Mouse (Mus musculus) embryonic facial prominence, embryonic 11.5 days (tissue): ENCODE data around the gene Gm49510. TPM values are rescaled to one million over a fixed set of nuclear protein-coding genes. Genes with fewer than 3 reads are reported as not detected.

ENCODE experiments used
- ATAC-seq: fragments of 200-750 bp; cut with Nextera tagmentation; replicated peaks from 2 replicates; pipeline ENCODE4 v1.8.0; 2017; ENCODE audit warnings: low read depth; ENCODE audit not compliant: insufficient number of reproducible peaks, low FRiP score, low TSS enrichment
- DNase-seq: peaks from one replicate; pipeline ENCODE4 v3.0.0-alpha.2; 2015; ENCODE audit warnings: low spot score
- H3K27ac ChIP-seq: fragments of 300-500 bp; sonication (generic); replicated peaks from 2 replicates; pipeline ENCODE4 v1.5.1; 2014; ENCODE audit warnings: mild to moderate bottlenecking, low read depth, low read length, control low read depth
- H3K27me3 ChIP-seq: fragments of 300-500 bp; sonication (generic); 2 replicates; pipeline ENCODE4 v1.6.1; 2014; ENCODE audit warnings: mild to moderate bottlenecking, low read length, moderate library complexity, mixed read lengths; ENCODE audit not compliant: control insufficient read depth, insufficient read depth
- H3K36me3 ChIP-seq: fragments of 300-500 bp; sonication (generic); replicated peaks from 2 replicates; pipeline ENCODE4 v1.6.1; 2014; ENCODE audit warnings: low read depth, mild to moderate bottlenecking, low read length, moderate library complexity, mixed read lengths; ENCODE audit not compliant: control insufficient read depth, insufficient read depth
- H3K4me1 ChIP-seq: fragments of 300-500 bp; sonication (generic); 2 replicates; pipeline ENCODE4 v1.6.1; 2014; ENCODE audit warnings: low read length, mixed read lengths; ENCODE audit not compliant: control insufficient read depth, insufficient read depth
- H3K4me2 ChIP-seq: fragments of 300-500 bp; sonication (generic); 2 replicates; pipeline ENCODE4 v1.6.1; 2014; ENCODE audit warnings: low read depth, mild to moderate bottlenecking, control low read depth, low read length, moderate library complexity
- H3K4me3 ChIP-seq: fragments of 300-500 bp; sonication (generic); 2 replicates; pipeline ENCODE4 v1.5.1; 2014; ENCODE audit warnings: low read depth, low read length, control low read depth
- H3K9ac ChIP-seq: fragments of 300-500 bp; sonication (generic); replicated peaks from 2 replicates; pipeline ENCODE4 v1.6.1; 2014; ENCODE audit warnings: mild to moderate bottlenecking, control low read depth, low read length
- H3K9me3 ChIP-seq: fragments of 300-500 bp; sonication (generic); replicated peaks from 2 replicates; pipeline ENCODE4 v1.6.1; 2016; ENCODE audit warnings: mild to moderate bottlenecking, low read length, inconsistent platforms, mixed read lengths; ENCODE audit not compliant: control insufficient read depth
- WGBS: fragments of 180-500 bp; shearing (Covaris S2); extraction: QIAGEN DNeasy Blood & Tissue Kit; methylation state at CpG from one replicate; pipeline ENCODE4 v1.1.7; 2014; 5-methylcytosine and 5-hydroxymethylcytosine counted together
- polyA plus RNA-seq: library from polyadenylated mRNA; unstranded; fragments of >200 nt; fragmentation: Nextera tagmentation; extraction: Ambion mirVana; gene quantifications from 2 replicates; pipeline ENCODE4 v1.2.1, GENCODE M21; 2014

The Gm49510 gene
- polyA plus RNA-seq, 1 experiment from 2014 or later, result 0.58 TPM

DNA sequence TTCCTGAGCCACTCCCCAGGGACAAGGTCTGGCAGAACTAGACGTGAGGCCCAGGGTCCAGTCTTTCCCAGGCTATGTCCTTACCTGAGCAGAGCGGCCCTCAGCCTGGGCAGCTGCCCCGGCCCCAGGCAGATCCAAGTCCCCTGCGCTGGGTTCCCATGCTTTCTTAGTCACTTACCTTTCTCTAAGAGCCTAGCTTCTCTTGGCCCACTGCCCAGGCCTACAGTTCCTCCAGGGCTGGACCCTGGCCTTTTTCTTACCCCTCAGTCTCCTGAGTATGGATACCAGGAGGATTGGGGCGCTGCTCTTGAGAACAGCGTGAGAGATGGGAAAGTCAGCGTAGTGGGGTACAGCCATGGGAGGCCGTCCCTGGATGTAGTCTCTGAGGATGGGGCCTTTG is 19.0 kb upstream of the Gm49510 start:
- H3K9ac ChIP-seq, result no peak overlapping the region
- no peak overlapping the region for H3K4me2 ChIP-seq
- no peak overlapping the region for H3K4me3 ChIP-seq
- no peak for DNase-seq
- ATAC-seq, result no peak
- peaks cover 4% of the 10 kb centered on the region for H3K4me1 ChIP-seq
- H3K27ac ChIP-seq, result no peak overlapping the region
- no peaks in the 10 kb centered on the region for H3K9me3 ChIP-seq
- peaks cover 4% of the 10 kb centered on the region for H3K36me3 ChIP-seq
- 94% methylated on average over 8 of the region's 8 CpGs for WGBS
- no peaks in the 10 kb centered on the region for H3K27me3 ChIP-seq

- no peak overlapping the region for H3K4me3 ChIP-seq
- H3K9me3 ChIP-seq, result no peaks in the 10 kb centered on the region
- no peak overlapping the region for H3K9ac ChIP-seq
- peaks cover 4% of the 10 kb centered on the region for H3K4me1 ChIP-seq
- 92% methylated on average over 3 of the region's 3 CpGs for WGBS
- H3K36me3 ChIP-seq, result peaks cover 8% of the 10 kb centered on the region
- H3K27me3 ChIP-seq, result no peaks in the 10 kb centered on the region
- H3K4me2 ChIP-seq, result no peak overlapping the region
- H3K27ac ChIP-seq, result no peak overlapping the region
- DNase-seq, result no peak
- no peak for ATAC-seq
Measured at GRCm38 (mm10) chr15:78881828-78882227, 17.6 kb upstream of the Gm49510 start.

DNA sequence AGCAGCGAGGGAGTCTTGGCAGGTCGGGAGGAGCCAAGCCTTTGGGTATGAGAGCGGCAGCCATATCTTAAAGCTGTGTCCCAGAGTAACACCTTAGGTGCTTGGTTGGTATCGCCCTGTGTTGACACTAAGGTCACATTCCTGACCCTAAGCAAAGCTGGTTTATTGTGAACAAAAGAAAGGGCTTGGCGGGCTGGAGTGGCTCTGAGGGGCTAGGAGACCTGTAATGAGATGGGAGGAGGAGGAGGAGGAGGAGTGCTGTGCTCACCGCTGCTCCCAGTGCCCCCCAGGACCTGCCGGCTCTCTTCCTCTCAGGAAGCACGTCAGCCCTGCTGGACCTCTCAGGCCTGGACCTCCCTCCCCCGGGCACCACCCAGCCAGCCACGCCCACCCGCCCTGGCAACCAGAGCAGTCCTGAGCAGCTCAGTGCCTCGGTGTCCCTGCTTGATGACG is 10.0 kb upstream of the Gm49510 start:
- no peak for ATAC-seq
- H3K4me3 ChIP-seq, result no peak overlapping the region
- H3K27ac ChIP-seq, result no peak overlapping the region
- H3K4me1 ChIP-seq, result no peaks in the 10 kb centered on the region; the same call in 1 of the 2 replicates
- H3K9me3 ChIP-seq, result no peaks in the 10 kb centered on the region
- DNase-seq, result no peak
- H3K4me2 ChIP-seq, result no peak overlapping the region
- no peaks in the 10 kb centered on the region for H3K27me3 ChIP-seq
- peaks cover 4% of the 10 kb centered on the region for H3K36me3 ChIP-seq
- no peak overlapping the region for H3K9ac ChIP-seq
- WGBS, result 23% methylated on average over 13 of the region's 13 CpGs

GRCm38 (mm10) chr15:78892440-78892839 is 7.0 kb upstream of the Gm49510 start:
- no peak overlapping the region for H3K4me3 ChIP-seq
- no peak overlapping the region for H3K9ac ChIP-seq
- 65% methylated on average over 7 of the region's 7 CpGs for WGBS
- H3K9me3 ChIP-seq, result no peaks in the 10 kb centered on the region
- no peak for ATAC-seq
- H3K27me3 ChIP-seq, result no peaks in the 10 kb centered on the region
- no peaks in the 10 kb centered on the region; the same call in 1 of the 2 replicates for H3K4me1 ChIP-seq
- DNase-seq, result no peak
- no peak overlapping the region for H3K27ac ChIP-seq
- no peaks in the 10 kb centered on the region; the same call in none of the 2 replicates for H3K36me3 ChIP-seq
- H3K4me2 ChIP-seq, result no peak overlapping the region

GRCm38 (mm10) chr15:78894726-78895125 is 4.7 kb upstream of the Gm49510 start:
- Histone ChIP-seq H3K36me3 (no peaks in the 10 kb centered on the region; the same call in none of the 2 replicates), H3K4me3 (no peak overlapping the region), H3K4me1 (no peaks in the 10 kb centered on the region; the same call in 1 of the 2 replicates), H3K4me2 (no peak overlapping the region), H3K27ac (no peak overlapping the region), H3K27me3 (no peaks in the 10 kb centered on the region), H3K9me3 (no peaks in the 10 kb centered on the region), H3K9ac (no peak overlapping the region)
- no peak for ATAC-seq
- DNase-seq, result no peak
- 80% methylated on average over 13 of the region's 13 CpGs for WGBS

- H3K27ac ChIP-seq, result no peak overlapping the region
- H3K36me3 ChIP-seq, result no peaks in the 10 kb centered on the region; the same call in none of the 2 replicates
- no peak overlapping the region for H3K4me2 ChIP-seq
Measured at GRCm38 (mm10) chr15:78895741-78896140, 3.7 kb upstream of the Gm49510 start.

DNA sequence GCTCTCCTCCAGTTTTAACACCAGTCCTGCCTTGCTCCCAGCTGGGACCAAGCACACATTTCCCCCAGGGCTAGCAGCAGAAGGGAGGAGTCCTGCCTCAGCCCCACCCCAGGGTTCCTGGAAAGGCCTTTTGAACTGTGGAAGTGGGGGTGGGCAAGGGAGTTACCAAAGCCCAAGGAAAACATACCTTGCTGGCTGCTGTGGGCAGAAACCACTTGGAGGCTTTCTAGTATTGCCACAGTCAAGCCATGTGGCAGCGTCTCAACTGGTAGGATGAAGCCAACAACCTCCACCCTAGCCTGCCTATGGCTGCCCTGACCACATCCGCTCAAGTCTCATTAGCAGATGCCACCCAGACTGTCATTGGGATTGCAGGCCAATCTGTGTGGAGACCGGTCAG is 3.3 kb upstream of the Gm49510 start:
- Histone ChIP-seq H3K4me3 (no peak overlapping the region), H3K9me3 (no peaks in the 10 kb centered on the region), H3K27me3 (no peaks in the 10 kb centered on the region), H3K36me3 (no peaks in the 10 kb centered on the region; the same call in none of the 2 replicates), H3K9ac (no peak overlapping the region), H3K4me1 (peaks cover under 1% of the 10 kb centered on the region), H3K27ac (no peak overlapping the region), H3K4me2 (no peak overlapping the region)
- WGBS, result 84% methylated on average over 3 of the region's 3 CpGs
- DNase-seq, result no peak
- no peak for ATAC-seq

More at GRCm38 (mm10) chr15:78895741-78896140, 3.7 kb upstream of the Gm49510 start:
- DNase-seq, result no peak
- ATAC-seq, result no peak
- WGBS, result 89% methylated on average over 2 of the region's 2 CpGs
- Histone ChIP-seq H3K4me1 (no peaks in the 10 kb centered on the region; the same call in 1 of the 2 replicates), H3K9me3 (no peaks in the 10 kb centered on the region), H3K27me3 (no peaks in the 10 kb centered on the region), H3K9ac (no peak overlapping the region), H3K4me3 (no peak overlapping the region)

GRCm38 (mm10) chr15:78897488-78897887 is 2.0 kb upstream of the Gm49510 start:
- no peak overlapping the region for H3K9ac ChIP-seq
- H3K9me3 ChIP-seq, result no peaks in the 10 kb centered on the region
- H3K4me1 ChIP-seq, result peaks cover 4% of the 10 kb centered on the region
- DNase-seq (no peak), ATAC-seq (no peak)
- H3K4me3 ChIP-seq, result no peak overlapping the region
- WGBS, result 91% methylated on average over 4 of the region's 4 CpGs
- H3K27ac ChIP-seq, result no peak overlapping the region
- no peaks in the 10 kb centered on the region for H3K27me3 ChIP-seq
- no peak overlapping the region for H3K4me2 ChIP-seq
- no peaks in the 10 kb centered on the region; the same call in 1 of the 2 replicates for H3K36me3 ChIP-seq
